Mouse (Mus musculus): ENCODE results near the gene Gnptab. TPM values are rescaled to one million over a fixed set of nuclear protein-coding genes. Genes with fewer than 3 reads are reported as not detected.
"Not testable (repeated sequence)": the region's sequence is repeated elsewhere in the genome, so short reads cannot be mapped to it uniquely, and the experiment has no call there.

Gnptab gene
- 34.6 and 36.8 TPM in 2 replicates for polyA plus RNA-seq (2012; rRNA removed)

DNA sequence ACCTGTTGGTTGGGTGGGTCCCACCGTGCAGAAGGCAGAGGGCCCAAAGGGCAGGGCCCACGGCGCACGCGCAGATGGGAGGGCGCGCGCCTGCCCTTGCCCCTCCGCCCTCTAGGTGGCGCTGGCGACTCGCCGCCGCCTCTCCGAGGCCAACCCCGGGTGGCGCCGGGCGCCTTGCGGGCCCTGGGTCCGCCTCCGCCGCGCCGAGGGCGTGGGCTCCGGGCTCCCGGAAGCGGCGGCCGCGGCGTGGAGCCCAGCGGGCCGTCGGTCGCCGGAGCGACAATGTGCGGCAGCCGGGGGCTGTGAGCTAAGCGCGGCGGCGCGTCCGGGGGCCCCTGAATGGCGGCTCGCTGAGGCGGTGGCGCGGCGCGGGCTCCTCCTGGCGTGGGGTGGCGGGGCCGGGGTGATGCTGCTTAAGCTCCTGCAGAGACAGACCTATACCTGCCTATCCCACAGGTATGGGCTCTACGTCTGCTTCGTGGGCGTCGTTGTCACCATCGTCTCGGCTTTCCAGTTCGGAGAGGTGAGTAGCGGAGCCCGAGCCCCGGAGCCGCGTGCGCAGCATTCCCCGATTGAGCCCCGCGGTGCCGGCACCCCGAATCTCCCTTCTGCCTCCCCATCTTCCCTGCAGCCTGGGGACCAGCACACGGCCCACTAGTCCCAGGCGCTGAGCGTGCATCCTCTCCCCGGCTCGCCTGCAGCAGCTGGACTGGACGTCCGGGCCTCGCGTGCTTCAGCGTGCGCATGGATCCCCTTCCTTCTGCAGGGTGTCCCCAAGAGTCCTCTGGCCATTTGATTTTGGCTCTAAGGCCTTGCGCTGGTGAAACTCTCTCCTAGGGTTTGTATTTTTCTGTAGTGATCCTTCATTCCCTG lies at the start of gene Gnptab, which contains the start of gene Dram1:
TSS of gene Gnptab (plus strand) at position 120 of the 873 bp plus-strand sequence.
TSS of gene Dram1 (minus strand) at position 68 of the 873 bp plus-strand sequence.
- DNase-seq (ENCODE audit: extremely low spot score in 1 of 2, low spot score in 1 of 2) = peak in 1 of 2 experiments; percentile 89

DNA sequence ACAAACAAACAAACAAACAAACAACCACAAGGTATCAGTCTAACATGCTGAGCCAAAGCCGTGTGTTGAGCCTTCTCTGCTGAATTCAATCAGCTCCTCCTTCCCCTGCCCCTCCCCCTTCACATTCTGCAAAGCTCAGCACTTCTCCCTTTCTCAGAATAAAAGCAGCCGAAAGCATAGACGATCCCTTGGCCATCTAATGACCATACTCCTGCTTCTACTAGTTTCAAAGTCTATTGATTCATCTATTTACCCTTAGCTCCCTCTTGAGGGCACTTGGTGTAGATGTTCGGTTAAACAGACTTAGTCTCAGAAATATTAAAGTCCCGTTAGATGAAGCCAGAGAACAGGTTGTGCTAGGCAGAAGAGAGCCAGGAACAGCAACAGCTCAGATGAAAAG lies 48.2 kb upstream of the Gnptab start:
- DNase-seq (ENCODE audit: extremely low spot score in 1 of 2, low spot score in 1 of 2) = peak in 1 of 2 experiments; percentile 44

DNA sequence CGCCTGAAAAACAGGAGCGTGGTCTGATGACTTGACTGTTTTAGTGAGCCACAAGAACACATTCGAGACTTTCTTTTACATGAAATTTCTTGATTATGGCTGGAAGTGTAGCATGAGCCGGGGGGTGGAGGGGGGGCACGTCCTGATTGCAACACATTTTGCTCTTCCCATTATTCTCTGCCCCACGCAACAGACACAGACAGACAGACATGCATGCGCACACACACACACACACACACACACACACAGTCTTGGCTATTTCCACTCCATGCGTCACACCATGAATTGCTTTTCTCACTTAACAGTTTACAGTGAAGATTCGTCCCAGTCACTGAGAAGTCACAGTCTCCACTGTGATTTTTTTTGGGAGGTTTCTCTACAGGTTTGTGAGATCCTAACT lies 38.3 kb upstream of the Gnptab start:
- no peak for DNase-seq (ENCODE audit: extremely low spot score in 1 of 2, low spot score in 1 of 2)

DNA sequence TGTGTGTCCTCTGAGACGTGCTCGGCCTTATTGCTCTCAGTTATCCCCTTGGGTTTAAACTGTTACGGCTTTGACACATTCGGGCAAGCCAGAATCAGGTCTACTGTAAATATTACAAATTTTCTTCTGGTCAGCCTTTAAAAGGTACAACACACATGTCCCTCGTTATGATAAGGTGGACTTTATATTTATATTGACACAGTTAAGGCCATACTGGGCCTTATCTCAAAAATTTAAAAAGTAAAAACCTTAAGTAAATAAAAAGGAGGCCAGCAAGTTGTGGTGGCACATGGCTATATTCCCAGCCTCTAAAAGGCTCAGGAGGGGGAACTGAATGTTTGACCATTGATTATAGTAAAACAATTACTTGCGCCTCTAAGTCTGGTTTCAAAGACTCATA lies 37.6 kb upstream of the Gnptab start:
- no peak for DNase-seq (ENCODE audit: extremely low spot score in 1 of 2, low spot score in 1 of 2)

DNA sequence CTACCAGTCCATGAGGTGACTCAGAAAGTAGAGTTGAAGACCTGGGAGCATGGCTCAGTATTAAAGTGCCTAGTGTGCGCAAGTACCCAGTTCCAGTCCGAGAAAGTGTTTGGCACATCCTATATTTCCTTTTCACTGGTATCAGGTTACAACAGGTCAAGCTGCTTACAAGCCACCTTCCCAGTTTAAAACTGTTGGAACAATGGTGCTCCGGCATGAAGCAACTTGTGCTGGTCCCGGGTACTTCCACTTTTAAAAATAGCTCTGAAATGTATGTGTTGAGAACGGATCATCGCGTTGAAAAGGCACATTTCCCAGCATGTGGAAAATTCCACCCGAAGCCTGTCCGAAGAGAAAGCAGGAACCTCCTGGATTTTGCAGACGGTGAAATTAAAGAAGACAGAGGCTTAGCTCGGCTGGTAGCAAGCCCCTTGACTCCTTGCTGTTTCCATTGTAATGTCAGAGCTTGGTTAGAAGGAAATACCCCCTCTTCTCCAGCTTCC lies 33.0 kb upstream of the Gnptab start:
- DNase-seq (ENCODE audit: extremely low spot score in 1 of 2, low spot score in 1 of 2) = no peak

DNA sequence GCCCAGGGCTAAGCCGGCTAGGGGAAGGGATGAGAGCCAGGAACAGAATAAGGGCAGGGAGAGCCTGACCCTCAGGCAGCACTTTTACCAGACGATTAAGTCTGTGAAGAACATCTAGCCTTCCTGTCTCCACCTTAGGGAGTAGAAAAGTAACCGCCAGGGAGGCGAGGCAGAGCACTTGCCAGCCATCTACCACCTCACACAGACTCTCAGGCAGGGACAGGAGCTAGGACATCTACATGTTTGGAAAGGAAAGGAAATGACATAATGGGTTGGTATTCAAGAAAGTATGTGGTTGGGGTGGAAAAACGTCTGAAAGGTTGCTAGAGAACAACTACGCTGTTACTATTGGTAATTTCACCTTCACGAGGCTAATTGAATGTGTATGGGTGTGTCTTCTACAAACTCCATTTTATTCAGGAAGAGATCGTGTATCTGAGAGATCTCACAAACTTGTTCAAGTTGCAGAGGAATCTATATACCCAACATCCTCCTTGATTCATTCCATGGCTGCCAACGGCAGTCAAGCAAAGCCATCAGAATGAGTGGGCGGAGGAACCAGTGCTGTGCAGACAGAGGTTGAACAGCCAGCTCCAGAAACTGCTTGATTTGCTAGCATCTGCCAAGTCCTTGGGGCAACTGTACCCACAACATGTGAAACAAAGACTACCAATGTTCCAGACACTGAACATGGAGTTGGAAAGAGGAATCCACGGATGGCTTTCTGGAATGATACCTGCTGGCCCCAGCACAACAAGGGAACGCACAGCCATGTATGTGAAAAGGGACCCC lies 32.3 kb upstream of the Gnptab start:
- no peak for DNase-seq (ENCODE audit: extremely low spot score in 1 of 2, low spot score in 1 of 2)

DNA sequence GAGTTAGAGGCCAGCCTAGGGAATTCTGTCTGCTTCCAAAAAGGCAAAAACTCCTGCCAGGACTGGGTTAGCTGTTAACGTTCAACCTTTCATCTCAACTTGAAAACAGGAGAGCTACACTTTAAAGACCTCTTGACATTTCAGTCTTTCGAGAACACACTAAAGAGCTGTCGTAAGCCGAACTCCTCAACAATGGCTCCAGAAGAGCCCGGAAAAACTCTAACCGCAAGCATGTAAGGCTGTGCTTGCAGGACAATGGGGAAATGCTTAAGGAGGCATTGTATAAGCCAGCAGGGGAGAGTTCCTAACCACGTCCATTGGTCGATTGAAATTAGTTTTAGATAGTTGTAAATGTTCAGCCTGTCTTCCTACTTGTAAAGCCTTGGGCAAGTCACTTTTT lies 29.1 kb upstream of the Gnptab start:
- DNase-seq (ENCODE audit: extremely low spot score in 1 of 2, low spot score in 1 of 2) = no peak

DNA sequence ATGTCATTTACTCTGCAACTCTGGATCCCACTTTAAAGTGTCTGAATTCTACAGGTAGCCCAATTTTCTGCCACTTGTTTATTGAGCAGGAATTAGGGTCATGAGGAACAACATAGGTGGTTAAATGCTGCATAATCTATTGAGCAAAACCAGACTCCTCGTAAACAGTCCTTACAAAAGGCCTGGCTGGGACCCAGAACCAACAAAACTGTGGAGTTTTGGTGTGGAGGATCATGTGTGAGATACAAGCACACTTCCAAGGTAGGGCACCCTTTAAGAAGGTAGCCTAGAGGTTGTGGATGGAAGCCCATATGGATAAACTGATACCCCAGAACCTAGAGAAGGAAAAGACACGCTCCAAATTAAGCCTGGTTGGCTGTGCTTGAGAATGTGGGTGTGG lies 28.2 kb upstream of the Gnptab start:
- no peak for DNase-seq (ENCODE audit: extremely low spot score in 1 of 2, low spot score in 1 of 2)

DNA sequence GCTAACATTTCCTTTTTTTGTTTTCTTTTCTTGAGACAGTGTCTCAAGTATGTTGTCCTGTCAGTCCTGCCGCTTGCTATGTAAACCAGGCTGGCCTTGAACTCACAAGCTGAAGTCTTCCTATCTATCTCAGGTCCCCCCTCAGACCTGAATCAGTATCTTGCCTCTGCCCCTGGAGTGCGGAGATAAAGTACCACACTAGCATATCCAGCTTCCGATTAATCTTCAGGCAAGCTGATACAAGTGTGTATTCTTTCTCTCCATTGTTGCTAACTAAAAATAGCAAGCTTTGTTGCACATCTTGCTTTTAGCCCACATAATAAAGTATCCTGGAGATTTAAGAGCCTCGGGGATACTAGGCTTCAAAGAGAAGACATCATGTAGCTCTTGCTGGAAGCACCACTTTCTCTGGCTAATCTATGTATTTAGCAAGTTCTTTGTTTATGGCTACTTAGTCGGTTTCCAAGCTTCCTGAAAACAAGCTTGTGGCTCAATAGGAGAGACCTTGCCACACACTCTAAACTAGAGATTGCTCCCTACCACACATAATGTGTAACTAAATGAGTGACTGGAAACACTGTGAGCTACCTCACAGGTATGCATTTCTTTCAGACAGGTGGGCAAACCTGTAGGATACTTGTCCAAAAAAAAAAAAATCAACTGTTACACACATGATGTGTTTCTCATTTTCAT lies 27.4 kb upstream of the Gnptab start:
- DNase-seq (ENCODE audit: extremely low spot score in 1 of 2, low spot score in 1 of 2) = no peak

DNA sequence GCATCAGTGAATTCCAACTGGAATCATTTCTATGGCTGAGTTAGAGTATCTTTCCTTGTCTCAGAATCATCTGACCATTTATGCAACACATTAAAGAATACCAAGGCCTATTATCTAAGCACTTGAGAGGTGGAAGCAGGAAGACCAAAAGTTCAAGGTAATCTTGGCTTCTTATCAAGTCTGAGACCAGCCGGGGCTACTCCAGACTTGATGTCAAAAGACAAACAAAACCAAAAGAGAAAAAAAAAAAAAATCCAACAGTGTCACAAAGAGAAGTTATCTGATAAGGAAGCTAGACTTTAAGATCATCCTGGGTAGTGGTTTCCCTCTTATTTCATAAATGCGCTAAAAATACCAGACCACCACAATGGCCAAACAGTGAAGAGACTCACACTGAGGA lies 26.4 kb upstream of the Gnptab start:
- DNase-seq (ENCODE audit: extremely low spot score in 1 of 2, low spot score in 1 of 2) = no peak

DNA sequence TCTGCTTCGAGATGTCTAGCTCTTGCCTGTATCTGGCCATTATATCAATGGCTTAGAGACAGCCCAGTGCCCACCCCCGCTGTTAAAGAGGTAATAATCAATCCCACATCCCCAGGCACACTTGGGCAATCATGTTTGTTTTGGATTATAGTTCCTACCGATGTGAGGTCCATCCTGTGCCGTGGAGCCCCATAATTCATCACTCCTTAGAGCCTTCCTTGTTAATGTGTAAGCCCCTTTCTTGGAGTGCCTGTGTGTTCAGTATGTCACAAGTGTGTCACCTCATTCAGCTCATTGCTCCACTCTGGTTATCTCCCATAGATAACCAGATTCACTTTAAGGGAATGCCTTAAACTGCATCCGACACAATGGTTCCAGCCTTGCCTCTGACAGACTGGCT lies 24.3 kb upstream of the Gnptab start:
- DNase-seq (ENCODE audit: extremely low spot score in 1 of 2, low spot score in 1 of 2) = no peak

DNA sequence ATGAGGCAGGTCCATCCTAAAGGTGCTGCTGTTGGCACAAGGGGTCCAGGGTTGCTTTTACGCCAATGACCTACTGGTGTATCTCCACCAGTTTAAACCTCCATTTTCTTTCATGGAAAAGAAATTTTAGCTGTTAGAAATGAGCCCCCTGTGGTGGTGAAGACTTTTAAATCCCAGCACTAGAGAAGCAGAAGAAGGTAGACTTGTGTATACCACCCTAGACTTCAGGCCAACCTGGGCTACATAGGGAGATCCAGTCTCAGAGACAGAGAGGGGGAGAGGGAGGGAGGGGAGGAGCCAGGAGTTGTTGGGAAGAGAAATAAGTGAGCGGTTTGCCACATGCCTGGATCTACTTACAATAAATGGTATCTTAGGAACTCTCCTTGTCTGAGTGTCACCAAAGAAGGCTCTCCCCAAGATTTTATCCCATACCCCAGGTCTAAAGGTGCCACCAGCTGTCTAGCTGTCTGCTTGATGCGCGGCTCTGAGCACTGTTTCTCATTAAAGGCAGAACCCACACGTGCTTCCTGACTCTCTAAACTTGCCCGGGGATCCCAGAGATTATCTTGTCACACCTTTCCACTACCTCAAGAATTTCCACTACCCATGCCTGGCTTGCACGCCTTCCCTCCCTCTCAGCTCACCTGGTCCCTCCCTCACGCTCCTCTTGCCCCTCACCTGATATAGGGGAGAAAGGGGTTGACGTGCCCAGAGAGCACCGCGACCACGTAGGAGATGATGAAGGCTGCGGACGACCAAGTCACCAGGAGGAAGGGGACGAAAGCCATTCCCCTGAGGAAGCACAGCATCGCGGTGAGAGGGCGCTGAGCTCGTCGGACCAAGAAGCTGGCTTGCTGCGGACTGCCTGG lies 22.6 kb upstream of the Gnptab start:
- no peak for DNase-seq (ENCODE audit: extremely low spot score in 1 of 2, low spot score in 1 of 2)

DNA sequence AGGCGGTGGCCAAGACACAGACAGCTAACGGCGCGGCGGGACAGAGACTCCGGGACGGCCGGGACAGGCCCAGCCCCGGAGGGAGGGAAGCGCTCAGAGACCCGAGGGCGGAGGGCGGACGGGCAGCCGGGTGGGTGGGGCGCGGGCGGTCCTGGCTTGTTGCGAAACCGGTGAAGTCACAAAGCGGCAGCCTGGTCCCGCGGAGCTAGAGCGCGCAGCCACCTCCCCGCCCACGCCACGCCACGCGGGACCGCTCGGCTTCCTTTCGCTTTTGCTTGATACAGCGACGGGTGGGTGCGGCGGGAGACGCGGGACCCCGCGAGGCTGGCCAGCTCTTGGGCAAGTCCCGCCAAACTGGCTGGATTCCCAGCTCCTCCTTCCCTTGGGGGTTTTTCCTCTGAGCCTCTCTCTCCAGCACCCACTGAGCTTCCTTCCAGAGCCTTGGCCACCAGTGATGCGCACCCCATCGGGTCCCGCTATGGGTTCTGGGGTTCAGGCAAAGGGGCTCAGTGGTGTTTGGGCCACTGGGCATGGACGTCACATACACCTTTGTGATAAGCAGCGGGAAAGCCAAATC lies 21.9 kb upstream of the Gnptab start:
- DNase-seq (ENCODE audit: extremely low spot score in 1 of 2, low spot score in 1 of 2) = peak in 1 of 2 experiments; percentile 56

DNA sequence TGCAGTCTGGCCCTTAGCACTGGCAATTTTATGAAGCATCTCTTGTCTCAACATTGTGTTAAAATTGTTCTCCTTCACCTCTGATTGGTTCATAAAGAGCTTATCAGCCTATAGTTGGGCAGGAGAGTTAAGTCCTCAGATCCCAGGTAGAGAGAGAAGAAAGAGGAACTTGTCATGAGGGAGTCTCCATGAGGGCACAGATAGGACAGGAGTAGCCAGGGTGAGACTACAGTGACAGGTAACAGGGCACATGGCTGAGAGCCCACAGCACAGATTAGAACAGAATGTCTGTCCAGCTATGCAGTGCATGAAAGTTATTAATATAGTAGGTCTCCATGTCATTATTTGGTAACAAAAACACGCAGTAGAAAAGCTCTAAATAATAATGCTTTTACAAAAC lies 16.7 kb upstream of the Gnptab start:
- DNase-seq (ENCODE audit: extremely low spot score in 1 of 2, low spot score in 1 of 2) = no peak

DNA sequence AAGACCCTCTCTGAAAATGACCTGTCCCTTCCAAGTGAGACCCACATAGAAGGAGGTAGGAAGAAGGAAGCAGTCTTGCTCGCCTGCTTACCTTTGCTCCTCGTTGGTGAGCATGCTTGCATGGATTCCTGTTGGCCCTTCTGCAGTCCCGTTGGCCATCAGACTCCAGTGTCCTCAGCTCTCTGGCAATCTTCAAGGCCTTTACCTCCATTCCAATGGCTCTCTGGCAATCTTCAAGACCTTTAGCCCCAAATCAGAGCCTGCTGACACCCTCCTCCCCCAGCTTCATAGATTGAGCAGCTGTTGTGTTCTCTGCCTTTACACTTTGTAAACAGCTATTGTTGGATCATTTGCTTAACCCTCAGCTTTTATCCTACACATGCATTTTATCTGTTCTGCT lies 14.7 kb upstream of the Gnptab start:
- DNase-seq (ENCODE audit: extremely low spot score in 1 of 2, low spot score in 1 of 2) = no peak

DNA sequence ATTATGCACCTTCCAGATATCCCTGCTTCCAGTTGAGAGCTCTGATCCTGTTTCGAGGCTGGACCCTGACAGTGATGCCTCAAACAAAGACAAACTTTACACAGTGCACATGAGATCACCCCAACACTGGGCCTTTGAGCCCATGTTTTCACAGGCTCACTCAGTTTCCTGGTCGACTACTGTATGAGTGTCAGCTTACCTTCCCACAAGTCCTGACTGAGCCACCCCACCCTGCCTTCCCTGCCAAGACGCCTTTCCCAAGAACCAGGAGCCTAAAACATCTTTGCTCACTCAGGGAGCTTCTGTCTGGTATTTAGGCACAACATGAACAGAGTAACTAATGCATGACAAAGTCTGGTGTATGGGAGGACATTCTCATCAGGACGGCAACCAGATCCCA lies 9.7 kb upstream of the Gnptab start:
- no peak for DNase-seq (ENCODE audit: extremely low spot score in 1 of 2, low spot score in 1 of 2)

DNA sequence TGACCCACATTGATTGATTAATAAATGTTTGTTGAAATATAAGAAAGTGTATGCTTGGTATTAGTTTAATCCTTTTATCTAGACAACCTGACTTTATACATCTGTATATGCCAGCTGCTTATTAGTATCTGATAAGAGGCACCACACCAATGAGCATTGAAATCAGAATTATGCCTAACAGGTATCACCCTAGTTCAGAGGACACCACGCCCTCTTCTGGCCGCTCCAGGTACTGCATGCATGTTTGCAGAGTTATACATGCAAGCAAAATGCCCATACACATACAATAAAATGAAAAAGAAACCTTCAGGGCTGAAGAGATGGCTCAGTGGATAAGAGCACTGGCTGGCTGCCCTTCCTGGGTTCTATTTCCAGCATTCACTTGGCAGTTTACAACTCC lies 7.1 kb upstream of the Gnptab start:
- DNase-seq (ENCODE audit: extremely low spot score in 1 of 2, low spot score in 1 of 2) = no peak

DNA sequence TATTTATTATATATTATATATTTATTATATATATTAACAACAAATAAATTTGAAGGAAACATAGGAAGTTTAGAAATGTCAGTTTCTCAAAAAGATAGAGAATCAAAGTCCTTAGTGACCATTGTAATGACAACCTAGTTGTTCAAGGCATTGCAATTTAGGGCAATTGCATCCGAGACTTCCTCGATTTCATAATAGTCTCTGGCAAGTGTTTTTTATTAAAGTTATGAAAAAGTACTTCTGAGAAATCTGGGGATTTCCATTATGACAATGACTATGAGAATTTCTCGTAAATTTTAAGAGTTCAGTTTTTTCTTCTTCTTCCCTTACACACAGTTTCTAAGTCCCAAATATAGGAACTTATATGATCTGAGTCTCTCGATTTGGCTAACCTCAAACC lies 6.5 kb upstream of the Gnptab start:
- no peak for DNase-seq (ENCODE audit: extremely low spot score in 1 of 2, low spot score in 1 of 2)

DNA sequence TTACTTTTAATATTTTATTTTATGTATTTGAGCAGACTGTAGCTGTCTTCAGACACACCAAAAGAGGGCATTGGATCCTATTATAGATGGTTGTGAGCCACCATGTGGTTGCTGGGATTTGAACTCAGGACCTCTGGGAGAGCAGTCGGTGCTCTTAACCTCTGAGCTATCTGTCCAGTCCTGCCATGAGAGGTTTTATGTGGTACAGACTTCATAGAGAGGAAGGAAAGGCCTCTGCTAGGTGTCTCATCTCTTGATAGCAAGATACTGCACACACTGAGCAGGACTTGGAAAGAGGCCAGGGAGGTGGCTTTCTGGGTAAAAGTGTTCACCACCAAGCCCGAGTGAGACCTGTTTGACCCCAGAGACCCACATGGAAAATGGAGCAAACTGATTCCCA lies 6.0 kb upstream of the Gnptab start:
- not testable (repeated sequence) for DNase-seq (ENCODE audit: extremely low spot score in 1 of 2, low spot score in 1 of 2)

DNA sequence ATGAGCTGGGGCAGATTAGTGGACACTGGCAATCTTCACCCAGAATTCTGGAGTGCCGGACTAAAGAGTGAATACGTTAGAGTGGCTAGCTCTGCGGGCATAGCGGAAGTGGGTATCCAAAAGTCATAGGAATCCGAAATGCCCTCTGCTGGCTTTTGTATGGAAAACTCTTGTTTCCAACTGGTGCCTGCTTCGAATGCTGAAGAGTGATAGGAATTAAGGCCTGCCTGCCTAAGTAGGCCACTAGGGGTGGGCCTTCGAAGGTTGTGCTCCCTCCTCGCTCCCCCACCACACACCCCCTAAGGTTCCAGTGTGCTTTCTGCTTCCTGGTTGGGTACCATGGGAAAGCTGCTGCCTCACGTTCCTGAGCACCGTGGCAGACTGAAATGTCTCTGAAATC lies 3.9 kb upstream of the Gnptab start:
- DNase-seq (ENCODE audit: extremely low spot score in 1 of 2, low spot score in 1 of 2) = no peak

Data from frontal cortex, adult 2 months (tissue).